Mouse (Mus musculus): ENCODE measurements around the gene Vapa. TPM values are rescaled to one million over a fixed set of nuclear protein-coding genes. Genes with fewer than 3 reads are reported as not detected.

Gene Vapa
- polyA plus RNA-seq, 1 experiment from 2014 or later = 55.8 TPM

GRCm38 (mm10) chr17:65612391-65613141 is 789 bp downstream of the Vapa start:
- peak overlapping the region; percentile 99 for H3K9ac ChIP-seq (ENCODE audit: low read depth, low read length)
- peak overlapping the region; percentile 97 for H3K27ac ChIP-seq (ENCODE audit: low read length)
- H3K9me3 ChIP-seq (replicated peaks; ENCODE audit: control insufficient read depth, low read length) = no peaks in the 10 kb centered on the region
- peak overlapping the region; percentile 75 for H3K4me2 ChIP-seq (ENCODE audit: low read depth, low read length)
- ATAC-seq (ENCODE audit: low read depth) = peak; percentile 37
- peak overlapping the region; percentile 98 for H3K4me3 ChIP-seq (ENCODE audit: low read depth, low read length)
- WGBS (ENCODE audit: insufficient replicate concordance) = under 1% methylated on average over 74 of the region's 91 CpGs
- H3K36me3 ChIP-seq (ENCODE audit: control insufficient read depth, insufficient read depth) = no peaks in the 10 kb centered on the region
- H3K4me1 ChIP-seq (ENCODE audit: control insufficient read depth, low read depth, low read length) = peaks cover 39% of the 10 kb centered on the region
- H3K27me3 ChIP-seq (ENCODE audit: control insufficient read depth, insufficient read depth, low read depth, low read length) = no peaks in the 10 kb centered on the region

- Histone ChIP-seq H3K9me3 (replicated peaks; ENCODE audit: control insufficient read depth, low read length) (no peaks in the 10 kb centered on the region), H3K4me1 (ENCODE audit: control insufficient read depth, low read depth, low read length) (peaks cover 47% of the 10 kb centered on the region), H3K27me3 (ENCODE audit: control insufficient read depth, insufficient read depth, low read depth, low read length) (no peaks in the 10 kb centered on the region), H3K9ac (ENCODE audit: low read depth, low read length) (peak overlapping the region; percentile 99), H3K27ac (ENCODE audit: low read length) (no peak overlapping the region), H3K36me3 (ENCODE audit: control insufficient read depth, insufficient read depth) (no peaks in the 10 kb centered on the region), H3K4me2 (ENCODE audit: low read depth, low read length) (peak overlapping the region; percentile 75), H3K4me3 (ENCODE audit: low read depth, low read length) (peak overlapping the region; percentile 98)
- no peak for ATAC-seq (ENCODE audit: low read depth)
- 5% methylated on average over 4 of the region's 4 CpGs for WGBS (ENCODE audit: insufficient replicate concordance)
Measured at GRCm38 (mm10) chr17:65611721-65612120, 1.6 kb downstream of the Vapa start.

GRCm38 (mm10) chr17:65608743-65609142 is 4.6 kb downstream of the Vapa start:
- Histone ChIP-seq H3K27ac (ENCODE audit: low read length) (no peak overlapping the region), H3K4me1 (ENCODE audit: control insufficient read depth, low read depth, low read length) (peaks cover 70% of the 10 kb centered on the region), H3K36me3 (ENCODE audit: control insufficient read depth, insufficient read depth) (no peaks in the 10 kb centered on the region), H3K4me3 (ENCODE audit: low read depth, low read length) (no peak overlapping the region), H3K9me3 (replicated peaks; ENCODE audit: control insufficient read depth, low read length) (no peaks in the 10 kb centered on the region), H3K27me3 (ENCODE audit: control insufficient read depth, insufficient read depth, low read depth, low read length) (no peaks in the 10 kb centered on the region), H3K9ac (ENCODE audit: low read depth, low read length) (no peak overlapping the region), H3K4me2 (ENCODE audit: low read depth, low read length) (peak overlapping the region; percentile 15; the same call in 1 of the 2 replicates)
- ATAC-seq (ENCODE audit: low read depth) = no peak
- 21% methylated on average over 5 of the region's 5 CpGs for WGBS (ENCODE audit: insufficient replicate concordance)

GRCm38 (mm10) chr17:65608312-65608687 is 5.1 kb downstream of the Vapa start:
- peaks cover 71% of the 10 kb centered on the region for H3K4me1 ChIP-seq (ENCODE audit: control insufficient read depth, low read depth, low read length)
- WGBS (ENCODE audit: insufficient replicate concordance) = 71% methylated on average over 2 of the region's 2 CpGs
- no peak for ATAC-seq (ENCODE audit: low read depth)

GRCm38 (mm10) chr17:65607574-65608311 is 5.6 kb downstream of the Vapa start:
- H3K4me3 ChIP-seq (ENCODE audit: low read depth, low read length) = 0 out of 2 replicates have a peak overlapping the region, but pooled peaks have one; percentile 5
- WGBS (ENCODE audit: insufficient replicate concordance) = 29% methylated on average over 7 of the region's 7 CpGs
- no peak for ATAC-seq (ENCODE audit: low read depth)
- no peaks in the 10 kb centered on the region for H3K27me3 ChIP-seq (ENCODE audit: control insufficient read depth, insufficient read depth, low read depth, low read length)
- H3K9me3 ChIP-seq (replicated peaks; ENCODE audit: control insufficient read depth, low read length) = no peaks in the 10 kb centered on the region
- peak overlapping the region; percentile 73 for H3K27ac ChIP-seq (ENCODE audit: low read length)
- no peak overlapping the region for H3K9ac ChIP-seq (ENCODE audit: low read depth, low read length)
- no peaks in the 10 kb centered on the region for H3K36me3 ChIP-seq (ENCODE audit: control insufficient read depth, insufficient read depth)
- H3K4me1 ChIP-seq (ENCODE audit: control insufficient read depth, low read depth, low read length) = peaks cover 71% of the 10 kb centered on the region
- H3K4me2 ChIP-seq (ENCODE audit: low read depth, low read length) = peak overlapping the region; percentile 33

More at GRCm38 (mm10) chr17:65608312-65608687, 5.1 kb downstream of the Vapa start:
- Histone ChIP-seq H3K27me3 (ENCODE audit: control insufficient read depth, insufficient read depth, low read depth, low read length) (no peaks in the 10 kb centered on the region), H3K36me3 (ENCODE audit: control insufficient read depth, insufficient read depth) (no peaks in the 10 kb centered on the region), H3K4me3 (ENCODE audit: low read depth, low read length) (no peak overlapping the region), H3K9me3 (replicated peaks; ENCODE audit: control insufficient read depth, low read length) (no peaks in the 10 kb centered on the region), H3K27ac (ENCODE audit: low read length) (peak overlapping the region; percentile 73), H3K4me2 (ENCODE audit: low read depth, low read length) (peak overlapping the region; percentile 33), H3K9ac (ENCODE audit: low read depth, low read length) (no peak overlapping the region)

- H3K36me3 ChIP-seq (ENCODE audit: control insufficient read depth, insufficient read depth) = no peaks in the 10 kb centered on the region
- H3K9ac ChIP-seq (ENCODE audit: low read depth, low read length) = no peak overlapping the region; the same call in 1 of the 2 replicates
- no peaks in the 10 kb centered on the region for H3K9me3 ChIP-seq (replicated peaks; ENCODE audit: control insufficient read depth, low read length)
- peak overlapping the region; percentile 51 for H3K4me2 ChIP-seq (ENCODE audit: low read depth, low read length)
- peaks cover 66% of the 10 kb centered on the region for H3K4me1 ChIP-seq (ENCODE audit: control insufficient read depth, low read depth, low read length)
- peak overlapping the region; percentile 76 for H3K27ac ChIP-seq (ENCODE audit: low read length)
- H3K4me3 ChIP-seq (ENCODE audit: low read depth, low read length) = peak overlapping the region; percentile 13; the same call in 1 of the 2 replicates
- H3K27me3 ChIP-seq (ENCODE audit: control insufficient read depth, insufficient read depth, low read depth, low read length) = no peaks in the 10 kb centered on the region
- peak; percentile 91 for ATAC-seq (ENCODE audit: low read depth)
- WGBS (ENCODE audit: insufficient replicate concordance) = 12% methylated on average over 4 of the region's 4 CpGs
Measured at GRCm38 (mm10) chr17:65606014-65606413, 7.3 kb downstream of the Vapa start.

GRCm38 (mm10) chr17:65604892-65605291 is 8.5 kb downstream of the Vapa start:
- H3K27me3 ChIP-seq (ENCODE audit: control insufficient read depth, insufficient read depth, low read depth, low read length) = no peaks in the 10 kb centered on the region
- H3K9me3 ChIP-seq (replicated peaks; ENCODE audit: control insufficient read depth, low read length) = no peaks in the 10 kb centered on the region

GRCm38 (mm10) chr17:65604315-65604714 is 9.0 kb downstream of the Vapa start:
- Histone ChIP-seq H3K4me1 (ENCODE audit: control insufficient read depth, low read depth, low read length) (peaks cover 56% of the 10 kb centered on the region), H3K9ac (ENCODE audit: low read depth, low read length) (no peak overlapping the region)

More at GRCm38 (mm10) chr17:65604892-65605291, 8.5 kb downstream of the Vapa start:
- H3K4me1 ChIP-seq (ENCODE audit: control insufficient read depth, low read depth, low read length) = peaks cover 62% of the 10 kb centered on the region
- H3K9ac ChIP-seq (ENCODE audit: low read depth, low read length) = no peak overlapping the region
- H3K4me3 ChIP-seq (ENCODE audit: low read depth, low read length) = no peak overlapping the region
- no peak overlapping the region for H3K27ac ChIP-seq (ENCODE audit: low read length)
- no peak overlapping the region for H3K4me2 ChIP-seq (ENCODE audit: low read depth, low read length)
- no peak for ATAC-seq (ENCODE audit: low read depth)
- no peaks in the 10 kb centered on the region for H3K36me3 ChIP-seq (ENCODE audit: control insufficient read depth, insufficient read depth)

More at GRCm38 (mm10) chr17:65604315-65604714, 9.0 kb downstream of the Vapa start:
- Histone ChIP-seq H3K4me3 (ENCODE audit: low read depth, low read length) (no peak overlapping the region), H3K4me2 (ENCODE audit: low read depth, low read length) (0 out of 2 replicates have a peak overlapping the region, but pooled peaks have one; percentile 20), H3K36me3 (ENCODE audit: control insufficient read depth, insufficient read depth) (no peaks in the 10 kb centered on the region), H3K9me3 (replicated peaks; ENCODE audit: control insufficient read depth, low read length) (no peaks in the 10 kb centered on the region), H3K27me3 (ENCODE audit: control insufficient read depth, insufficient read depth, low read depth, low read length) (no peaks in the 10 kb centered on the region), H3K27ac (ENCODE audit: low read length) (0 out of 2 replicates have a peak overlapping the region, but pooled peaks have one; percentile 37)
- ATAC-seq (ENCODE audit: low read depth) = no peak
